Mouse (Mus musculus) liver, embryonic 16.5 days (tissue): Measurements from ENCODE around the gene Tcaf1. TPM values are rescaled to one million over a fixed set of nuclear protein-coding genes. Genes with fewer than 3 reads are reported as not detected.
A peak's percentile ranks its signal among the peaks of the same experiment; 100 is the strongest.

Source experiments
- ATAC-seq: fragments of 200-750 bp; cut with Nextera tagmentation; 2 replicates; pipeline ENCODE4 v1.8.0; 2017; ENCODE audit warnings: low read depth, mild to moderate bottlenecking, moderate number of reproducible peaks, moderate library complexity
- H3K27ac ChIP-seq: fragments of 300-500 bp; sonication (generic); 2 replicates; pipeline ENCODE4 v1.5.1; 2014; ENCODE audit warnings: mild to moderate bottlenecking, low read length
- H3K27me3 ChIP-seq: fragments of 300-500 bp; sonication (generic); 2 replicates; pipeline ENCODE4 v1.6.1; 2014; ENCODE audit warnings: low read depth, low read length, mixed read lengths; ENCODE audit not compliant: control insufficient read depth, insufficient read depth
- H3K36me3 ChIP-seq: fragments of 300-500 bp; sonication (generic); 2 replicates; pipeline ENCODE4 v1.6.1; 2014; ENCODE audit warnings: mild to moderate bottlenecking; ENCODE audit not compliant: control insufficient read depth, insufficient read depth
- H3K4me1 ChIP-seq: fragments of 300-500 bp; sonication (generic); 2 replicates; pipeline ENCODE4 v1.6.1; 2014; ENCODE audit warnings: low read depth, low read length, mixed read lengths; ENCODE audit not compliant: control insufficient read depth
- H3K4me2 ChIP-seq: fragments of 300-500 bp; sonication (generic); 2 replicates; pipeline ENCODE4 v1.6.1; 2014; ENCODE audit warnings: low read depth, low read length, mixed read lengths
- H3K4me3 ChIP-seq: fragments of 300-500 bp; sonication (generic); 2 replicates; pipeline ENCODE4 v1.5.1; 2014; ENCODE audit warnings: low read depth, mild to moderate bottlenecking, low read length
- H3K9ac ChIP-seq: fragments of 300-500 bp; sonication (generic); 2 replicates; pipeline ENCODE4 v1.6.1; 2014; ENCODE audit warnings: low read depth, low read length
- H3K9me3 ChIP-seq: fragments of 300-500 bp; sonication (generic); replicated peaks from 2 replicates; pipeline ENCODE4 v1.6.1; 2016; ENCODE audit warnings: low read length; ENCODE audit not compliant: control insufficient read depth
- WGBS: fragments of 180-500 bp; shearing (Covaris S2); extraction: QIAGEN DNeasy Blood & Tissue Kit; methylation state at CpG from one replicate; pipeline ENCODE4 v1.1.7; 2014; ENCODE audit not compliant: insufficient replicate concordance; 5-methylcytosine and 5-hydroxymethylcytosine counted together
- polyA plus RNA-seq: library from polyadenylated mRNA; unstranded; fragments of >200 nt; fragmentation: Nextera tagmentation; extraction: Ambion mirVana; gene quantifications from 2 replicates; pipeline ENCODE4 v1.2.1, GENCODE M21; 2015

The Tcaf1 gene
- polyA plus RNA-seq, result 4.9 and 5.1 TPM in 2 replicates

- H3K9ac ChIP-seq, result no peak within 1 kb of the TSS
Measured at GRCm38 (mm10) chr6:42709291-42710211, at the start of gene Tcaf1. Tcaf1 (minus strand) TSS chr6:42710088.

DNA sequence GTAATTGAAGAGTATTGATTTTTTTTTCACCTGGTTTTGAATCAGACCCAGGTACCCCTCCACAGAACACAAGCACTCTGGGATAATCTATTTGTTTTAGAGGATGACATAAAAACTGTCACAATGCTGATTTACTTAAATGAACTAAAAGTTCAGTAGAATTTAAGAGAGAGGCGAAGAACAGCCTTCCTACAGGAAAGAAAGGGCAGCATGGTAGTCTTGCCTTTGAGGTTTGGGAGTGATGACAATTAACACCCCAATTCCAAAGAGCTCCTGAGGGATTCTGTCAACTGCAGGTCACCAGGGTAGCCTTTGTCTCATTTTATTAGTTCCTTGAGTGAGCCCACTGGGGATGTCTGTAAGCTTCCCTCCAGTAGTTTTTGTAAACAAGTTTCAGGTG lies 46.2 kb upstream of the Tcaf1 start, which contains the start of gene Olfr38:
Olfr38 (plus strand) TSS at position 301 of the 400 bp plus-strand sequence.
- no peak within 1 kb of the TSS for H3K4me2 ChIP-seq
- H3K4me3 ChIP-seq, result no peak within 1 kb of the TSS
- no peaks in the 10 kb centered on the region for H3K4me1 ChIP-seq
- WGBS, result 42% methylated on average over 1 of the region's 1 CpGs
- no peaks in the 10 kb centered on the region for H3K36me3 ChIP-seq
- no peaks in the 10 kb centered on the region for H3K27me3 ChIP-seq
- H3K9ac ChIP-seq, result no peak within 1 kb of the TSS
- no peaks in the 10 kb centered on the region for H3K9me3 ChIP-seq
- H3K27ac ChIP-seq, result no peak within 1 kb of the TSS
- no peak for ATAC-seq

More at GRCm38 (mm10) chr6:42709291-42710211, at the start of gene Tcaf1:
- H3K4me3 ChIP-seq, result peak within 1 kb of the TSS; percentile 49
- H3K27ac ChIP-seq, result no peak within 1 kb of the TSS
- H3K4me1 ChIP-seq, result no peaks in the 10 kb centered on the region
- H3K36me3 ChIP-seq, result no peaks in the 10 kb centered on the region
- no peaks in the 10 kb centered on the region for H3K9me3 ChIP-seq
- peak within 1 kb of the TSS; percentile 44 for H3K4me2 ChIP-seq
- 15% methylated on average over 28 of the region's 28 CpGs for WGBS
- peak; percentile 70 for ATAC-seq
- no peaks in the 10 kb centered on the region for H3K27me3 ChIP-seq

- Histone ChIP-seq H3K4me2 (no peak overlapping the region), H3K4me1 (no peaks in the 10 kb centered on the region), H3K27me3 (no peaks in the 10 kb centered on the region), H3K36me3 (no peaks in the 10 kb centered on the region), H3K9me3 (no peaks in the 10 kb centered on the region), H3K27ac (no peak overlapping the region), H3K9ac (no peak overlapping the region), H3K4me3 (no peak overlapping the region)
- no peak for ATAC-seq
Measured at GRCm38 (mm10) chr6:42747846-42748245, 38.0 kb upstream of the Tcaf1 start.

GRCm38 (mm10) chr6:42742303-42742702 lies 32.4 kb upstream of the Tcaf1 start:
- no peaks in the 10 kb centered on the region for H3K36me3 ChIP-seq
- no peaks in the 10 kb centered on the region for H3K9me3 ChIP-seq
- no peak for ATAC-seq
- WGBS, result 53% methylated on average over 5 of the region's 5 CpGs
- no peak overlapping the region for H3K27ac ChIP-seq
- H3K9ac ChIP-seq, result no peak overlapping the region
- H3K27me3 ChIP-seq, result no peaks in the 10 kb centered on the region
- H3K4me3 ChIP-seq, result no peak overlapping the region
- no peaks in the 10 kb centered on the region for H3K4me1 ChIP-seq
- H3K4me2 ChIP-seq, result no peak overlapping the region

- ATAC-seq, result no peak
- no peaks in the 10 kb centered on the region for H3K9me3 ChIP-seq
- H3K4me3 ChIP-seq, result no peak within 1 kb of the TSS
- H3K36me3 ChIP-seq, result no peaks in the 10 kb centered on the region
- no peak within 1 kb of the TSS for H3K4me2 ChIP-seq
- H3K27me3 ChIP-seq, result no peaks in the 10 kb centered on the region
- no peak within 1 kb of the TSS for H3K9ac ChIP-seq
- H3K4me1 ChIP-seq, result no peaks in the 10 kb centered on the region
- 80% methylated on average over 1 of the region's 1 CpGs for WGBS
- no peak within 1 kb of the TSS for H3K27ac ChIP-seq
Measured at GRCm38 (mm10) chr6:42739071-42739470, 29.2 kb upstream of the Tcaf1 start, which contains the start of gene Olfr453. Olfr453 (plus strand) TSS chr6:42739371.

DNA sequence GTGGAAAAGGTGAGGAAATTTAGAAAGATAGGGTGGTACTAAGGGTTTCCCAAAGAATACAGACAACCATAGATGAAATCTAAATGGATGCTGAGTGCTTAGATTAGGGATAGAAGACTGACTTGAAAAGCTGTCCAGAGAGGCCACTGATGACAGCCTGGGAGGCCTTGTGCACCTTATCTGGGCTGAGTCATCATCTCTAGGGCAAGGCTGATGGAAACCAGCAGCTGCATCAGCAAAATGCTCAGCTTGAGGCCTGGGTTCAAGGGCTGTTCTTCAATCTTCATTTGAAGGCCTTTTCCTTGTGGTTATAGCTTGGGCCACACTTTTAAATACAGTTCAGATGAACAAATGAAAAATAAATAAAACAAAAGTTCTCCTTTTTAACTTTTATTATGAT lies 8.1 kb upstream of the Tcaf1 start:
- no peak for ATAC-seq
- Histone ChIP-seq H3K27me3 (no peaks in the 10 kb centered on the region), H3K9me3 (no peaks in the 10 kb centered on the region), H3K4me3 (no peak overlapping the region), H3K36me3 (no peaks in the 10 kb centered on the region), H3K4me1 (no peaks in the 10 kb centered on the region), H3K4me2 (no peak overlapping the region), H3K9ac (no peak overlapping the region), H3K27ac (no peak overlapping the region)

GRCm38 (mm10) chr6:42714668-42715067 lies 4.8 kb upstream of the Tcaf1 start:
- H3K9me3 ChIP-seq, result no peaks in the 10 kb centered on the region
- H3K27me3 ChIP-seq, result no peaks in the 10 kb centered on the region
- H3K27ac ChIP-seq, result no peak overlapping the region
- H3K9ac ChIP-seq, result no peak overlapping the region
- no peaks in the 10 kb centered on the region for H3K36me3 ChIP-seq
- H3K4me2 ChIP-seq, result no peak overlapping the region
- 38% methylated on average over 8 of the region's 8 CpGs for WGBS
- ATAC-seq, result no peak
- H3K4me3 ChIP-seq, result no peak overlapping the region
- H3K4me1 ChIP-seq, result no peaks in the 10 kb centered on the region

- H3K27ac ChIP-seq, result no peak overlapping the region
- peak; percentile 78 for ATAC-seq
- H3K4me3 ChIP-seq, result peak overlapping the region; percentile 62
- peak overlapping the region; percentile 66 for H3K4me2 ChIP-seq
- H3K36me3 ChIP-seq, result no peaks in the 10 kb centered on the region
- no peaks in the 10 kb centered on the region for H3K9me3 ChIP-seq
- H3K9ac ChIP-seq, result peak overlapping the region; percentile 49
- H3K27me3 ChIP-seq, result no peaks in the 10 kb centered on the region
- WGBS, result under 1% methylated on average over 32 of the region's 32 CpGs
- no peaks in the 10 kb centered on the region for H3K4me1 ChIP-seq
Measured at GRCm38 (mm10) chr6:42692517-42693190, 17.2 kb downstream of the Tcaf1 start.

GRCm38 (mm10) chr6:42692154-42692516 lies 17.8 kb downstream of the Tcaf1 start:
- ATAC-seq, result peak; percentile 71
- Histone ChIP-seq H3K9ac (peak overlapping the region; percentile 49; the same call in 1 of the 2 replicates), H3K27ac (no peak overlapping the region), H3K9me3 (no peaks in the 10 kb centered on the region), H3K4me3 (peak overlapping the region; percentile 62), H3K27me3 (no peaks in the 10 kb centered on the region), H3K4me1 (no peaks in the 10 kb centered on the region), H3K4me2 (peak overlapping the region; percentile 66), H3K36me3 (no peaks in the 10 kb centered on the region)
- WGBS, result 0% methylated on average over 9 of the region's 10 CpGs
